Mouse (Mus musculus) ES-Bruce4 (cell line): Measurements from ENCODE around the gene Bco1. TPM values are rescaled to one million over a fixed set of nuclear protein-coding genes. Genes with fewer than 3 reads are reported as not detected.

Source experiments
- H3K27ac ChIP-seq: 2 replicates; pipeline ENCODE4 v1.5.1; 2012; ENCODE audit warnings: low read length, inconsistent platforms; ENCODE audit not compliant: insufficient read depth
- H3K27me3 ChIP-seq: 2 replicates; pipeline ENCODE4 v1.6.1; 2012; ENCODE audit warnings: mild to moderate bottlenecking, low read length, inconsistent platforms; ENCODE audit not compliant: control insufficient read depth, poor library complexity, insufficient read depth, severe bottlenecking
- H3K36me3 ChIP-seq: 2 replicates; pipeline ENCODE4 v1.6.1; 2012; ENCODE audit warnings: inconsistent platforms, mild to moderate bottlenecking, low read length, moderate library complexity; ENCODE audit not compliant: control insufficient read depth, poor library complexity, insufficient read depth, severe bottlenecking
- H3K4me1 ChIP-seq: one replicate; pipeline ENCODE4 v1.8.1; 2011; ENCODE audit warnings: low read length; ENCODE audit not compliant: control insufficient read depth, insufficient read depth
- H3K4me3 ChIP-seq: 2 replicates; pipeline ENCODE4 v1.5.1; 2011; ENCODE audit warnings: low read depth, mild to moderate bottlenecking, low read length
- H3K9ac ChIP-seq: 2 replicates; pipeline ENCODE4 v1.6.1; 2012; ENCODE audit warnings: low read depth, mild to moderate bottlenecking, inconsistent platforms; ENCODE audit not compliant: poor library complexity, severe bottlenecking
- H3K9me3 ChIP-seq: replicated peaks from 2 replicates; pipeline ENCODE4 v1.6.1; 2012; ENCODE audit warnings: mild to moderate bottlenecking, low read length, inconsistent platforms; ENCODE audit not compliant: control insufficient read depth, poor library complexity, insufficient read depth, severe bottlenecking
- CTCF ChIP-seq: IDR thresholded peaks from one replicate; pipeline ENCODE4 v1.8.1; 2011; ENCODE audit warnings: low read depth, low read length
- EP300 ChIP-seq: IDR thresholded peaks from 2 replicates; pipeline ENCODE4 v1.6.1; 2011; ENCODE audit warnings: low read depth, low read length; ENCODE audit not compliant: insufficient read depth
- POLR2A ChIP-seq: IDR thresholded peaks from one replicate; pipeline ENCODE4 v1.8.1; 2011; ENCODE audit warnings: low read length; ENCODE audit not compliant: insufficient read depth
- polyA plus RNA-seq: library from polyadenylated mRNA; stranded (reverse); fragments of >200 nt; gene quantifications from 2 replicates; pipeline ENCODE4 v1.2.4, GENCODE M21; 2011; ENCODE audit warnings: low read depth; ENCODE audit not compliant: missing spikeins, insufficient read depth, insufficient read length

Gene Bco1
- polyA plus RNA-seq, 1 experiment = not detected

DNA sequence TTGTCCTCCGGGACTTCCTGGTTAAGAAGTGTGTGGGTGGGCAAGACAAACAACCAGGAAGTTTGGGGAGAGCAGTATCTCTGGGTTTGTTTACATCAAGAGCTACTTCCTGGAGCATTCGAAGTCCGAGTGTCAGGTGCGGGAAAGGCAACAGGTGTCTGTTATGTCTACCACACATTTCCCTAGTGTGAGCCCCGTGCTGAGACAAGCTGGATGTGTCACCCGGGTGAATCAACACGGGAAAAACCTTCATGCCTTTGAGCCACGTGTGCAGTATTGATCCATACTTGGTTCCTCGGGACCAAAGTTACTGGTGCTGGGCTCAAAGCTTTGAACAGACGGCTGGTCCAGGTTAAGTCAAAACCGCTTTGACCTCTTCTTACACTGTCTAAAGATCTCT lies 41.7 kb downstream of the Bco1 start:
- Histone ChIP-seq H3K27me3 (peaks cover 7% of the 10 kb centered on the region), H3K27ac (no peak overlapping the region), H3K4me1 (peaks cover 4% of the 10 kb centered on the region), H3K9me3 (peaks cover 20% of the 10 kb centered on the region), H3K4me3 (no peak overlapping the region), H3K9ac (no peak overlapping the region), H3K36me3 (no peaks in the 10 kb centered on the region)
- TF ChIP-seq POLR2A (no peak), CTCF (no peak), EP300 (no peak)

DNA sequence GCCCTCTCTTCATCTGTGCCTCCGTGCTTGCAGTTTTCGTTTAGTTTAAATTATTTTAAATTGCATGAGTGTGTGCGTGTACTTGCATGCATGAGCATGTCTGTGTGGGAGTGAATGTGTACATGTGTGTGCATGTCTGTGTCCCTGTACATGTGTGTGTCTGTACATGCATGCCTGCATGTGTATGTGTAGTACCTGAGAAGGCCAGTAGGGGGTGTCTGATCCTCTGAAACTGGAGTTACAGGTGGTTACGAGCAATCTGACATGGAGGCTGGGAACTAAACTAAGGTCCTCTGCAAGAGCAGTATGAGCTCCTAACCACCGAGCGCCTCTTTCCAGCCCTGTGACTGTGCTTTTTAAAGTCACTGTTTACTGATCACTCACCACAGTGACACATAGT lies 52.9 kb downstream of the Bco1 start:
- Histone ChIP-seq H3K27ac (no peak overlapping the region), H3K4me3 (no peak overlapping the region), H3K9me3 (no peaks in the 10 kb centered on the region), H3K9ac (no peak overlapping the region), H3K27me3 (no peaks in the 10 kb centered on the region), H3K4me1 (no peaks in the 10 kb centered on the region), H3K36me3 (no peaks in the 10 kb centered on the region)
- peak; percentile 24 for TF ChIP-seq CTCF
- no peak for TF ChIP-seq EP300

DNA sequence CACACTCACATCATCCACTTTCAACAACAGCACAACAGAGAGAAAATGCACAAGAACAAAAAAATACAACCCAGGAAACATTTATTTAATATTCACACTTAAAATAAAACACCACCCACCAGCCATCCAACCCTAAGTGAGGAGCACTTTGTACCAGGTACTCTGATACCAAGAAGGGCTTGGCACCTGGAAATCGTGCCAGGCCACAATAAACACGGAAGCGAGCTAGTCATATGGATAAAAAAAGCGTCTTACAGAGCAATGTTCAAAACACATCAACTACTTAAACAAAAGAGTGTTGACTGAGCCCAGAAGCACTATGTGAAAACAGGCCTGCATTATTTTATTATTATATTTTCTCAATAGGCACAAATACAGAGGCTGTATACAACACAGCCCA lies 60.5 kb downstream of the Bco1 start:
- H3K27me3 ChIP-seq = no peaks in the 10 kb centered on the region
- H3K36me3 ChIP-seq = no peaks in the 10 kb centered on the region
- TF ChIP-seq POLR2A (no peak), CTCF (no peak)
- H3K9ac ChIP-seq = no peak overlapping the region
- no peaks in the 10 kb centered on the region for H3K9me3 ChIP-seq
- H3K4me3 ChIP-seq = no peak overlapping the region
- H3K4me1 ChIP-seq = no peaks in the 10 kb centered on the region
- no peak overlapping the region for H3K27ac ChIP-seq

DNA sequence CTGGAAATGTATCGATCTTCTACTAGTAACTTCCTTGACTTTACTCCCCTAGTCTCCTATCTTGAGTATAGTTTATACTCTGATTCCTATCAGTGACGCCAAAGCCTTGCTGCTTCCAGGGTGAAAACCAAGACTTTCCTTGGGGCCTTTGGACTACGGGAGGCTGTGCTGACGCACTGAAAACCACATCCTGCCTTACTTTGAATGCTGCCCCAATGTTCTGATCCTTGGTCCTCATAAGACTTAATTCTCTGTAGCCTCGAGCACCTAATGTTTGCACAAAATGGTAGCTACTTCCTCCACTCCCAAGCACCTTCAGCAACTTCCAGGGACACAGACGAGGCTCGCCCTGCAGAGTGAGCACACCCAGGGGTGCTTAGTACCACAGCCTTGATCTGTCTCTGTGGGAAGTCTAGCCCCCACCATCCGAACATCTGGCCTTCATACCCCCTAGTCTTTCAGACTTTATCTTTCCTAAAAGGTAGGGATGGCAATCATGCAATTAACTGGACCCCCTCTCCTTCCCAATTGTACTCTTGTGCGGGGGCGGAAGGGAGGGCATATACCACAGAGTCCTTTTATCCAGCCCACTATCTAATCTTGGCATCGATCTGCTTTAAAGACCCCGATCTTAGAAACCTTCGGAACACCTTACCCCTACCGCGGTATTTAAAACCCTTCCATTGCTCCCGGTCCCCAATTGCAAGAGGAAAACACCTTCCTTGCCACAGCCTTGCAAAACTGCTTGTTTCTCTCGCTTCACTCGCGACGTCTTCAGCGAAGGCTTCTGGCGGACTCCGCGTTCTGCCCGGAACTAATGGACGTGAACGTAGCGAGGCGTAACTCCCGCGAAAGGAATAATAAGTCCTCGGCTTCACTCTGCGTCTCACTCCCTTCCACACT lies 61.5 kb downstream of the Bco1 start:
- no peak for TF ChIP-seq EP300
- TF ChIP-seq POLR2A = no peak
- no peak for TF ChIP-seq CTCF
- H3K4me3 ChIP-seq = peak overlapping the region; percentile 94
- no peaks in the 10 kb centered on the region for H3K9me3 ChIP-seq
- H3K9ac ChIP-seq = peak overlapping the region; percentile 80
- H3K27me3 ChIP-seq = no peaks in the 10 kb centered on the region
- H3K27ac ChIP-seq = no peak overlapping the region
- H3K36me3 ChIP-seq = no peaks in the 10 kb centered on the region
- no peaks in the 10 kb centered on the region for H3K4me1 ChIP-seq

DNA sequence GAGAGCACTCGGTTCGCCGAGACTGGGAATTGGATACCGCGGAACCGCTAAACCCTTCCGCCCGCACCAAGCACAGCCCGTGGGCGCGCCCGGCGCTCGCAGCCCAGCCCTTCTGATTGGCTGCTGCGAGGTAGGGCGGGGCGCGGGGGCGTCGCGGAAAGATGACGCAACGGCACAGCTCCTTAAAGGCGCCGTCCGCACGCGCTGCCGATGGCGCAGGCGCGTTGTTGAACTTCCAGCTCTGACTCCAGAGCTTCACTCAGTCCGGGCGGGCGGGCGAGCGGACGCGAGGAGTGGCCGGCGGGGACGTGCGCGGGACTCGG lies 62.1 kb downstream of the Bco1 start:
- Histone ChIP-seq H3K36me3 (no peaks in the 10 kb centered on the region), H3K27ac (no peak overlapping the region), H3K4me3 (peak overlapping the region; percentile 94)

DNA sequence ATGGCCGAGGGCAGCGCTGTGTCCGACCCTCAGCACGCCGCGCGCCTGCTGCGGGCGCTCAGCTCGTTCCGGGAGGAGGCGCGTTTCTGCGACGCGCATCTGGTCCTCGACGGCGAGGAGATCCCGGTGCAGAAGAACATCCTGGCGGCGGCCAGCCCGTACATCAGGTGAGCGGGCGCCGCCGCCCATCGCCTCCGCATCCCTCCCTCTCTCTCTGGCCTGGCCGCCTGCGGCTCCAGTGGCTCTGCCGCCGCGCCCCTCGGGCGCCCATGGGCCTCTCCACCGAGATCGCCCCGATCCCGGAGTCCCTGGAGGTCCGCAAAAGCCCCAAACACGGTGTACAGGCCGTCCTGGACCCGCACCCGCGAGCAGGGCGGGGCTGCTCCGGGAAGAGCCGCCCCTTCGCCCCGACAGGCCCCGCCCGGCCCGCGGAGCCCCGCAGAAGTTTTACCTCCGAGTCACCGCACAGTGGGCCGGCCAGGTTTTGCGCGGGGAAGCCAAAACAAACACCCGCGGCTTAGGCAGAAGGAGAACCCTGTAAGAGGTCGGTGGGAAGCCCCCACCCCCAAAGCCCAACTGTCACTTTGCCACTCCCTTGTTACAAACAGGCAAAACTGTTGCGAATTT lies 62.6 kb downstream of the Bco1 start, which contains the start of gene Gan:
Gene Gan (plus strand): TSS at position 1 of the 627 bp plus-strand sequence.
- H3K4me3 ChIP-seq = peak within 1 kb of the TSS; percentile 94
- H3K36me3 ChIP-seq = no peaks in the 10 kb centered on the region
- no peak within 1 kb of the TSS for H3K27ac ChIP-seq
- H3K4me1 ChIP-seq = no peaks in the 10 kb centered on the region
- H3K9me3 ChIP-seq = no peaks in the 10 kb centered on the region
- H3K9ac ChIP-seq = peak within 1 kb of the TSS; percentile 80
- TF ChIP-seq POLR2A = no peak
- no peak for TF ChIP-seq EP300
- no peak for TF ChIP-seq CTCF
- H3K27me3 ChIP-seq = no peaks in the 10 kb centered on the region

More for the DNA sequence above, 62.1 kb downstream of the Bco1 start:
- no peaks in the 10 kb centered on the region for H3K4me1 ChIP-seq
- H3K27me3 ChIP-seq = no peaks in the 10 kb centered on the region
- H3K9me3 ChIP-seq = no peaks in the 10 kb centered on the region
- no peak for TF ChIP-seq EP300
- no peak for TF ChIP-seq CTCF
- peak; percentile 20 for TF ChIP-seq POLR2A
- H3K9ac ChIP-seq = peak overlapping the region; percentile 80
